Mouse (Mus musculus): ENCODE measurements around the gene Olfr1414.
"Not testable (repeated sequence)": the region's sequence is repeated elsewhere in the genome, so short reads cannot be mapped to it uniquely, and the experiment has no call there.

Gene Olfr1414

GRCm38 (mm10) chr1:92518561-92518960, at the start of gene Olfr1414:
Olfr1414 (minus strand) TSS chr1:92518661.
- DNase-seq (ENCODE audit: low spot score): no peak

GRCm38 (mm10) chr1:92545929-92546328, 27.5 kb upstream of the Olfr1414 start:
- no peak for DNase-seq (ENCODE audit: low spot score)

DNA sequence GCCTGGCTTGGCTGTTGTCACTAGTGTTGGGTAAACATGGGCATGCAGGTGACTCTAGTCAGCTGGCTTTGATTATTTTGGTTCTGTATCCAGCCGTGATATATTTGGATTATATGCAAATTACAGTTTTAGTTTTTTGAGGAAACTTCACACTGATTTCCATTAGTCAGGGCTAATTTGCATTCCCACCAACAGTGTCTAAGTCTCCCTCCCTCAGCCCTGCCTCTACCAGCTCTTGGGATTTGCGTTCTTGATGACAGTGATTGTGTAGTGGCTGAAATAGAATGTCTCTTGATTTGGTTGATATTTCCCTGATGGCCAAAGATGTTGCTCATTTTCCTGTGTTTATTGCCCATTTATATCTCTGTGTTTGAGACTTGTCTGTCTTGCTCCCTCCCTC, 20.6 kb upstream of the Olfr1414 start:
- no peak for DNase-seq (ENCODE audit: low spot score)

DNA sequence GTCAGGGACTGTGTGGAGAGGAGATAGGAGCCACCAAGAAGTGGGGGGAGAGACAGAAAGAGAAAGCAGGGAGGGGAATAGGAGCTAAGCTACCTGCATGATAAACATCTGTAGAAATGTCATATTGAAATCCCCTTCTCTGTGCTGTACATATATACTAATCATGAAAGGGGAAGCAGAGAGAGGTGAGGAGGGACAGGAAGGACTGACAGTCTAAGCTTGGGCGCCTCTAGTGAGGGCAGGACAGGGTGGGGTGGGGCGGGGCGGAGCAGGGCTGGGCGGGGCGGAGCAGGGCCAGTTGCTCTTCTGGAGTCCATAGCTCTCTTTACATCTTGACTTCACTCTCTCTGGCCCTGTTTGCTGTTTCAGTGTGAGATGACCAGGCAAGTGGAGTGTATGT, 18.5 kb upstream of the Olfr1414 start:
- no peak for DNase-seq (ENCODE audit: low spot score)

DNA sequence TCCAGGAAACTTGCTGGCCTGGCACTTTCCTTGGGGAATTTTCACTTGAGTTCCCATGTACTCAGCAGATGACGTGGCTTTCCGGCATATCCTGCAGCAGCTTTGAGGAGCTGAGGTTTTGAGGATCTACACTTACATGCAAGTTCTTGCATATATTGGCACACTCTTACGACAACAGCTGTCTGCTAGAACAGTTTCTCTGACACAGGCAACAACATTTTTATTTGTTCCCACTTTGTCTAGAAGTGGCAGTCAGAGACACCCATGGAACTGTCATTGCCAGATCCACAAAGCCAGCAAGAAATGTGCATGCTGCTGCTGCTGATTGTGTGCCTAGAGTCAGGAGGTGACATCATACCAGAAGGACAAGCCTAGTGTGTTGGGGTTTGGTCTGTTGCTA, 5.3 kb upstream of the Olfr1414 start:
- no peak for DNase-seq (ENCODE audit: low spot score)

- peak; percentile 54 for DNase-seq (ENCODE audit: low spot score)
Observed at GRCm38 (mm10) chr1:92521376-92521775, 2.9 kb upstream of the Olfr1414 start.

DNA sequence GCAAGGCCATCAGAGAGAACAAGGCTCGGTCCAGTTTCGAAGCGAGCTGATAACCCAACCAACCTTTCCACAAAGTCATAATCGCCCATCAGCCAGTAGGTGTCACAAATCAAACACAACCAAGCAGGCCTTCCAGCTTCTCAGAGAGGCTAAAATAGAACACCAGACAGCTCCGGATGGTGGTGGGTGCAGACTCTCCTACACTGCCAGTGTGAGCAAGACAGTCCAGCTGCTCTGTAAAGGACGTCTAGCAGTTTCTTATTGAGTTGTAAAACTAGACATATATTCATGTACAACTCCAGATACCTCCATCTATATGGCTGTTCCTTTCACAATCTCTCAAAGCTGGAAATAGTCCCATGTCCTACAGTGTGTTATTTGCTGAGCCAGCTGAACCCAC, 585 bp upstream of the Olfr1414 start:
- DNase-seq (ENCODE audit: low spot score): no peak

GRCm38 (mm10) chr1:92515390-92515789, 3.1 kb downstream of the Olfr1414 start:
- no peak for DNase-seq (ENCODE audit: low spot score)

DNA sequence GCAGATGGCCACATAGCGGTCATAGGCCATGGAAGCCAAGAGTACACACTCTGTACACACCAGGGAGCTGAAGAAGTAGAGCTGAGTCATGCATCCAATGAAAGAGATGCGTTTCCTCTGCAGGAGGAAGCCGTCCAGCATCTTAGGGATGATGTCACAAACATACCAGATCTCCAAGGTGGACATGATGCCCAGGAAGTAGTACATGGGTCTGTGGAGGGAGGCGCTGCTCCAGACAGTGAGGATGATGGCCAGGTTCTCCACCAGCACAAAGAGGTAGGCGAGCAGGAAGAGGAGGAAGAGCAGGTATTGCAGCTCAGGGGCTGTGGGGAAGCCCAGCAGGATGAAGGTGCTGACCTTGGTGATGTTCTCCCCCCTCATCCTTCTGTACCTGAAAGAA, 6.8 kb downstream of the Olfr1414 start:
- not testable (repeated sequence) for DNase-seq (ENCODE audit: low spot score)

GRCm38 (mm10) chr1:92496001-92496400, 22.5 kb downstream of the Olfr1414 start, which contains the start of gene Olfr1415:
Olfr1415 (minus strand) TSS chr1:92496101.
- DNase-seq (ENCODE audit: low spot score): no peak

- no peak for DNase-seq (ENCODE audit: low spot score)
Observed at GRCm38 (mm10) chr1:92485013-92485412, 33.4 kb downstream of the Olfr1414 start, which contains the start of gene Olfr1416. Olfr1416 (minus strand) TSS chr1:92485113.

GRCm38 (mm10) chr1:92474066-92474578, 44.3 kb downstream of the Olfr1414 start:
- peak; percentile 10 for DNase-seq (ENCODE audit: low spot score)

DNA sequence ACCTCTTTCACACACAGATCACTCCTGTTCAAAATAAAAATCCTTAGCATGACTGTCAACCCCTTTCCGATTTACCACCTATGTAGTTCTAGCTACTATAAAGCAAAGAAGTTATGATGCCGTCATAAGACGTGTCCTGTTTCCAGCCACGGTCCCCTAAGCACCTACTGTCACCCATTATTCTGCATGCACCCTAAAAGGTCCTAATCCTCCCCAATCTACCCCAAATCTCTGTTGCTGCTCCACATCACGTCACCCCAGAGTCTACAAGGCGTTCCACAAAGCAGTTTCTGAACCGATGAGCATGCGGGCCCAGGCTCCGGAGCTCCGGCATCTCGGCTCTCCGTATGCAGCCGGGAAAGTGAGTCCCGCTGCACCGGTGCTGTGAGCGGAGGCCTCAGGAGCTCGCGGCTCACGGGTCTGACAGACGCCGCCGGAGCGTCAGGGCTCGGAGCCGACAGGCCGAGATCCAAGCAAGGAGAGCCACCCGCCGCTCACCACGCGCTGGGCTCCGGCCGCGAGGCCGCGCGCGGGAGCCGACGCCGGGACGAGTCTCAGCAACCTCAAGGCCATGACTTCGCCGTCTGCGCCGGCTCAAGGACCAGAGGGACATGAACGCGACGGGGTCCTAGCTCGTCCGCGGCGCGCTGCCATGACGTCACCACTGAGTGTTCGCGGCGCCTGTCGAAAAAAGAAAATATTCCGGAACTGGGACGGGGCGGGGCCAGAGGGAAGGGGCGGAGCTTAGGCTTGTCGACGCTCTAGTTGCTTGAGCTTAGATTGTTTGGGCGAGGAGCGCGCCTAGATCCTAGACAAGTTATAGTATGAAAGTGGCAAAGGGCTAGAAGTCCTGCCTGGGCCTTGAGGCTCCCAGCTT, 45.1 kb downstream of the Olfr1414 start, which contains the start of gene Ndufa10:
Gene Ndufa10, minus strand, starts transcription at position 696 of the 877 bp plus-strand sequence.
- peak; percentile 95 for DNase-seq (ENCODE audit: low spot score)

DNA sequence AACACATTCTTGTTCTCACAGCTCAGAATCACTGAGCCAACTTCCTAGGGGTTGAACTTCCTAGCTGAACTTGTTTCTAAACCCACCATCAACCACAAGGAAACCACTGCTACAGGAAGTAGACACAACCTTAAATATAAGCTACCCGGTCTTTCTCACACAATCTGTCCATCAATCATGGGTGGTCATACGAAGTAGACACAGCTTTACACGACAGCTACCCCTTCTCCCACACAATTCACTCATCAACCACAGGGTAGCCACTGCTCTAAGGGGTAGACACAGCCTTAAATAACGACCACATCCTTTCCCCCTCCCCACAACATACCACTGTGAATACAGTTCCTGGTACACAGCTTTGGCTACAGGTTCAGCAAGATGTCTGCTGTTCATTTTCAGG, 49.6 kb downstream of the Olfr1414 start:
- DNase-seq (ENCODE audit: low spot score): no peak

- no peak for DNase-seq (ENCODE audit: low spot score)
Observed at GRCm38 (mm10) chr1:92458416-92458815, 60.0 kb downstream of the Olfr1414 start.

DNA sequence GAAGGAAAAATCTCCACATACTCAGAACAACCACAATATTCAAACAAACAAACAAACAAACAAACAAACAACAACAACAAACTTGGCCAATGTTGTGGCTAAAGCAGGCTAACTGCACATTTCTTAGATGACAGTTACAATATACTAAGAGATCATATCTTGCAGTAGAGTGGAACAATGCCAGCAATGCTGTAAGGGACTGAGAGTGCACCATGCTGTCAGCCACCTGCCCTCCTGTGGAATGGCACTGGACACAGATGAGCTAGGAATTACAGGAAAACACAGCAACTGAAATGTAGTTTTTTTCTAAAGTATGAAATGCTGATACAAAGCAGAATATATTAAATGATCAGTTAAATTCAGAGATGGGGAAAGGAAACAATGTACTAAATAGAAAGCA, 60.7 kb downstream of the Olfr1414 start:
- no peak for DNase-seq (ENCODE audit: low spot score)
